Mouse (Mus musculus) limb, embryonic 11.5 days (tissue): ENCODE data around the gene Carns1. TPM values are rescaled to one million over a fixed set of nuclear protein-coding genes. Genes with fewer than 3 reads are reported as not detected.
A peak's percentile ranks its signal among the peaks of the same experiment; 100 is the strongest.

Experiments
- ATAC-seq: fragments of 200-750 bp; cut with Nextera tagmentation; 2 replicates; pipeline ENCODE4 v1.8.0; 2017; ENCODE audit warnings: low read depth; ENCODE audit not compliant: insufficient number of reproducible peaks, low FRiP score, low TSS enrichment
- DNase-seq: peaks from one replicate; pipeline ENCODE4 v3.0.0-alpha.2; 2015; ENCODE audit warnings: low spot score
- H3K27ac ChIP-seq: fragments of 300-500 bp; sonication (generic); replicated peaks from 2 replicates; pipeline ENCODE4 v1.5.1; 2014; ENCODE audit warnings: low read depth, mild to moderate bottlenecking, low read length
- H3K27me3 ChIP-seq: fragments of 300-500 bp; sonication (generic); 2 replicates; pipeline ENCODE4 v1.6.1; 2014; ENCODE audit warnings: mild to moderate bottlenecking, low read length, mixed read lengths; ENCODE audit not compliant: control insufficient read depth, insufficient read depth
- H3K36me3 ChIP-seq: fragments of 300-500 bp; sonication (generic); 2 replicates; pipeline ENCODE4 v1.6.1; 2014; ENCODE audit warnings: mild to moderate bottlenecking, low read length, moderate library complexity, mixed read lengths; ENCODE audit not compliant: control insufficient read depth, insufficient read depth
- H3K4me1 ChIP-seq: fragments of 300-500 bp; sonication (generic); 2 replicates; pipeline ENCODE4 v1.6.1; 2014; ENCODE audit warnings: low read length, mixed read lengths; ENCODE audit not compliant: control insufficient read depth, insufficient read depth
- H3K4me2 ChIP-seq: fragments of 300-500 bp; sonication (generic); 2 replicates; pipeline ENCODE4 v1.6.1; 2014; ENCODE audit warnings: low read depth, mild to moderate bottlenecking, moderate library complexity; ENCODE audit not compliant: severe bottlenecking
- H3K4me3 ChIP-seq: fragments of 300-500 bp; sonication (generic); 2 replicates; pipeline ENCODE4 v1.5.1; 2014; ENCODE audit warnings: low read depth, low read length
- H3K9ac ChIP-seq: fragments of 300-500 bp; sonication (generic); 2 replicates; pipeline ENCODE4 v1.6.1; 2014; ENCODE audit warnings: mild to moderate bottlenecking, low read length
- H3K9me3 ChIP-seq: fragments of 300-500 bp; sonication (generic); 2 replicates; pipeline ENCODE4 v1.6.1; 2016; ENCODE audit warnings: low read length; ENCODE audit not compliant: control insufficient read depth
- WGBS: fragments of 180-500 bp; shearing (Covaris S2); extraction: QIAGEN DNeasy Blood & Tissue Kit; methylation state at CpG from one replicate; pipeline ENCODE4 v1.1.7; 2014; 5-methylcytosine and 5-hydroxymethylcytosine counted together
- polyA plus RNA-seq: library from polyadenylated mRNA; unstranded; fragments of >200 nt; fragmentation: Nextera tagmentation; extraction: Ambion mirVana; gene quantifications from 2 replicates; pipeline ENCODE4 v1.2.1, GENCODE M21; 2014

Gene Carns1
- polyA plus RNA-seq, 1 experiment from 2014 or later, result 2.1 TPM

GRCm38 (mm10) chr19:4147782-4148490 lies 27.3 kb downstream of the Carns1 start:
- no peak for DNase-seq
- Histone ChIP-seq H3K9me3 (no peaks in the 10 kb centered on the region), H3K27ac (no peak overlapping the region), H3K4me2 (peak overlapping the region; percentile 90), H3K4me3 (peak overlapping the region; percentile 86), H3K4me1 (peaks cover 15% of the 10 kb centered on the region), H3K27me3 (no peaks in the 10 kb centered on the region), H3K36me3 (peaks cover 11% of the 10 kb centered on the region), H3K9ac (peak overlapping the region; percentile 85)
- ATAC-seq, result no peak
- 41% methylated on average over 9 of the region's 9 CpGs for WGBS

GRCm38 (mm10) chr19:4147022-4147405 lies 28.3 kb downstream of the Carns1 start:
- Histone ChIP-seq H3K4me2 (no peak overlapping the region), H3K36me3 (peaks cover 10% of the 10 kb centered on the region), H3K27ac (no peak overlapping the region), H3K4me3 (no peak overlapping the region), H3K9ac (no peak overlapping the region), H3K4me1 (peaks cover 15% of the 10 kb centered on the region), H3K27me3 (no peaks in the 10 kb centered on the region), H3K9me3 (no peaks in the 10 kb centered on the region)
- DNase-seq (no peak), ATAC-seq (no peak)
- WGBS, result 60% methylated on average over 3 of the region's 3 CpGs

- Histone ChIP-seq H3K36me3 (peaks cover 8% of the 10 kb centered on the region), H3K4me2 (no peak overlapping the region), H3K27me3 (no peaks in the 10 kb centered on the region), H3K9me3 (no peaks in the 10 kb centered on the region), H3K4me3 (no peak overlapping the region), H3K27ac (no peak overlapping the region), H3K4me1 (peaks cover 15% of the 10 kb centered on the region), H3K9ac (no peak overlapping the region)
- 62% methylated on average over 12 of the region's 12 CpGs for WGBS
- no peak for DNase-seq
- ATAC-seq, result no peak
Measured at GRCm38 (mm10) chr19:4146366-4147021, 28.8 kb downstream of the Carns1 start.

- H3K4me3 ChIP-seq, result no peak overlapping the region
- peaks cover 15% of the 10 kb centered on the region for H3K4me1 ChIP-seq
- DNase-seq (no peak), ATAC-seq (no peak)
- H3K27me3 ChIP-seq, result no peaks in the 10 kb centered on the region
- H3K27ac ChIP-seq, result no peak overlapping the region
- H3K36me3 ChIP-seq, result peaks cover 3% of the 10 kb centered on the region
- 92% methylated on average over 5 of the region's 5 CpGs for WGBS
- H3K9me3 ChIP-seq, result no peaks in the 10 kb centered on the region
- H3K9ac ChIP-seq, result no peak overlapping the region
- no peak overlapping the region for H3K4me2 ChIP-seq
Measured at GRCm38 (mm10) chr19:4145936-4146335, 29.3 kb downstream of the Carns1 start.

GRCm38 (mm10) chr19:4144550-4145498 lies 30.5 kb downstream of the Carns1 start:
- no peak for ATAC-seq
- Histone ChIP-seq H3K36me3 (no peaks in the 10 kb centered on the region), H3K4me2 (no peak overlapping the region), H3K9me3 (no peaks in the 10 kb centered on the region), H3K9ac (no peak overlapping the region), H3K4me1 (peaks cover 15% of the 10 kb centered on the region), H3K27ac (no peak overlapping the region), H3K27me3 (no peaks in the 10 kb centered on the region), H3K4me3 (no peak overlapping the region)
- DNase-seq, result no peak
- 85% methylated on average over 16 of the region's 16 CpGs for WGBS

GRCm38 (mm10) chr19:4143759-4144268 lies 31.5 kb downstream of the Carns1 start, which contains the start of gene Cabp4:
TSS of gene Cabp4 (minus strand) at chr19:4144033.
- H3K27ac ChIP-seq, result no peak within 1 kb of the TSS

GRCm38 (mm10) chr19:4142416-4143173 lies 32.7 kb downstream of the Carns1 start:
- 91% methylated on average over 18 of the region's 18 CpGs for WGBS
- no peak for ATAC-seq

More at GRCm38 (mm10) chr19:4143759-4144268, 31.5 kb downstream of the Carns1 start, which contains the start of gene Cabp4:
- Histone ChIP-seq H3K4me2 (no peak within 1 kb of the TSS), H3K9ac (no peak within 1 kb of the TSS), H3K36me3 (no peaks in the 10 kb centered on the region), H3K9me3 (no peaks in the 10 kb centered on the region), H3K27me3 (no peaks in the 10 kb centered on the region), H3K4me3 (no peak within 1 kb of the TSS), H3K4me1 (peaks cover 7% of the 10 kb centered on the region)
- 87% methylated on average over 7 of the region's 7 CpGs for WGBS
- ATAC-seq, result no peak
- DNase-seq, result no peak

More at GRCm38 (mm10) chr19:4142416-4143173, 32.7 kb downstream of the Carns1 start:
- H3K4me3 ChIP-seq, result no peak overlapping the region
- no peaks in the 10 kb centered on the region for H3K36me3 ChIP-seq
- no peaks in the 10 kb centered on the region for H3K9me3 ChIP-seq
- H3K4me2 ChIP-seq, result no peak overlapping the region
- no peak overlapping the region for H3K9ac ChIP-seq
- no peak overlapping the region for H3K27ac ChIP-seq
- no peak for DNase-seq
- 0 out of 2 replicates have a peak, but pooled peaks cover under 1% of the 10 kb centered on the region for H3K4me1 ChIP-seq
- H3K27me3 ChIP-seq, result no peaks in the 10 kb centered on the region
